Mouse (Mus musculus): ENCODE measurements around the gene Ablim1.

Gene Ablim1

GRCm38 (mm10) chr19:57001926-57002325, 312.8 kb downstream of the Ablim1 start:
- DNase-seq = no peak

DNA sequence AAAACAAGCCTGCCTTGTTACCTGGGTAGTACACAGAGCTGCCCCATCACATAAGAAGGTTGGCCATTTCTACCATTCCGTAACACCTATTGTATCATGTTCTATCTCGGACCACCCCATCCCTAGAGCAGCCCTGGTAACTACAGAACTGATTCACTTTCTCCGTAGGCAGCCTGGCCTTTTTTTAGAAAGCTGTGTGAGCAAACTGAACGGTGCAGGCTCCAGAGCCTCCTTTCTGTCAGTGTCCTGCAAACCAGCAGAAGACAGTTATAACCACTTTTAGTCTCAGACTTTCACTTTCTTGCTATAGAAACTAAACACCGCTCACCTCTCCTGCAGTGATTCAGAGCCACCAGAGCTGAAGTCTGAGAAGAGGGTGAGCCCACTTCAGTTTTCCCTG, 314.1 kb downstream of the Ablim1 start:
- DNase-seq = no peak

DNA sequence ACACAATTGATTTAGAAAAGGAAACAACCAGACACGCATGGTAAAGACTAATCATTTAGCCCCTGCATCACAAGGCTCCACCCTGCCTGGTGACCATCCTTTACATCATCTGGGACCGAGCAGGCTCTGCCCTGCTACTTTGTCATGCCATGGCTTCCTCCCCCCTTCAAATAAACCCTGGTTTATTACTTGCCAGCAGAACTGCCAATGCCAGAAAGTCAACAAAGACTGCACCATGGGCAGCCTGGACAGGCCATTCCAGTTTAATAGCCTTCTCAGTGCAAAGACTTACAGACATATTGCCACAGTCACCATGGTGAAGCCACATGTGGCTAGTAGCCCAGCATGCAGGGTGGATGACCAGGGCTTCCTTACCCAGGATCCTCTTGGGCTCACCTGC, 314.9 kb downstream of the Ablim1 start:
- no peak for DNase-seq

- no peak for DNase-seq
Observed at GRCm38 (mm10) chr19:56998910-56999309, 315.8 kb downstream of the Ablim1 start.

GRCm38 (mm10) chr19:56998331-56998730, 316.4 kb downstream of the Ablim1 start:
- peak; percentile 84 for DNase-seq

- DNase-seq = peak; percentile 76
Observed at GRCm38 (mm10) chr19:56997164-56997599, 317.5 kb downstream of the Ablim1 start.

DNA sequence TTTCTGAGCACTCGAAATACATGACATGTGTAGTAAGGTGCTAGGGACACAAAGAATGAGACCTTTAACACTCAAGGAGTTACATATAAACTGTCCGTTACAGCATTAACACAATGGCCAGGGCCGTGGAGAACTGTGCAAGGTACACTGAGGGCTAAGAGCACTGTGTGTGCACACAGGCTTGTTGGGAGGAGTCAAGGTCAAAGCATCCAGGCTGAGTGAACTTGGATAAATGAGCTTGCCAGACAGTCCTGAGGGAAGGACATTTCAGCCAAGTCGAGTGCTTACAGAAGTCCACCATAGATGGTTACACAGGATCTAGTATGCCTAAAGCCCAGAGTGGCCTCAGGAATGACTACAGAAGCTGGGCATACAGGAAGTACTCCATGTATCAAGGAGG, 319.3 kb downstream of the Ablim1 start:
- DNase-seq = peak; percentile 83

DNA sequence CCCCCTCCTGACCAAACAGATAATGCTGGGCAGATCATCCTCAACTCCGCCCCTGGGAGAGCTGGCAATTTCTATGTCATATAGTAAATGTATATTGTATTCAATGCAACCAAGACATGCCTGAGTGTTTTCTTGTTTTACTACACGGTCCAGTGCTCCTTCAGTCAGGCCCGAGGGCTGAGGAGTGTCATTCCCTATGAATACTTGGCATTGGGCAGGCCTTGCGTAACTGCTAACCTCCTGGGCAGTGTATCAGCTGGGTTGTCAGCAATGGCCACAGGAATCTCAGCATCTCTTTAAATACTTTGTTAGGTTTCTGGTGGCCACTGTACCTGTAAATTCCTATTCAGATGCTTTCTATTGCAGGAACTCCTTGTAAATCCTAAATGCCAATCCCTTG, 320.1 kb downstream of the Ablim1 start:
- peak; percentile 83 for DNase-seq

- no peak for DNase-seq
Observed at GRCm38 (mm10) chr19:56993763-56994162, 321.0 kb downstream of the Ablim1 start.

DNA sequence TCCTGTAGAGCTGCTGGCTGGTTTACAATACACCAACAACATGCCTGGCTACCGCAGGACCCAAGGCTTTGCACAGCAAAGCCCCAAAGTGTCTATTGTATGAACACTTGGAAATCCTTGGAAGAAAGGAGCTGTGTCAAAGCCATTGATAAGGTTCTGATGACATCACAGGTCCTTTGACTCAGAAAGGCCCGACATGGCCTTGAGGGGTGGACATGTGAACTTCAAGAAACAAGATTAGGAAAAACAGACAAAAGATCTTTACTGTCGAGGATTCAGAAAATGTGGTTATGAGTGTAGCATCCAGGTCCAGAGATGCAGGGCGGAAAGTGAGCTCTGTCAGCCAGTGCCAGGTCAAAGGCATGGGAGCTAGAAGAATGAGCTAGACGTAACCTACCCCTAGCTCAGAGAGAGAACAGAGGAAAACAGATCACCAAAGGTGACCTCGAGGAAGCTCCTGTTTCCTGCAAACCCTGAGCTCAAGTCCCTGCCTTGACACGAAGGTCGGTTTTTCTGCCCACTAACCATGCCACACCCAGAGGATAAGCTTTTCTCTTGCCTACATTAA, 321.7 kb downstream of the Ablim1 start:
- DNase-seq = no peak

DNA sequence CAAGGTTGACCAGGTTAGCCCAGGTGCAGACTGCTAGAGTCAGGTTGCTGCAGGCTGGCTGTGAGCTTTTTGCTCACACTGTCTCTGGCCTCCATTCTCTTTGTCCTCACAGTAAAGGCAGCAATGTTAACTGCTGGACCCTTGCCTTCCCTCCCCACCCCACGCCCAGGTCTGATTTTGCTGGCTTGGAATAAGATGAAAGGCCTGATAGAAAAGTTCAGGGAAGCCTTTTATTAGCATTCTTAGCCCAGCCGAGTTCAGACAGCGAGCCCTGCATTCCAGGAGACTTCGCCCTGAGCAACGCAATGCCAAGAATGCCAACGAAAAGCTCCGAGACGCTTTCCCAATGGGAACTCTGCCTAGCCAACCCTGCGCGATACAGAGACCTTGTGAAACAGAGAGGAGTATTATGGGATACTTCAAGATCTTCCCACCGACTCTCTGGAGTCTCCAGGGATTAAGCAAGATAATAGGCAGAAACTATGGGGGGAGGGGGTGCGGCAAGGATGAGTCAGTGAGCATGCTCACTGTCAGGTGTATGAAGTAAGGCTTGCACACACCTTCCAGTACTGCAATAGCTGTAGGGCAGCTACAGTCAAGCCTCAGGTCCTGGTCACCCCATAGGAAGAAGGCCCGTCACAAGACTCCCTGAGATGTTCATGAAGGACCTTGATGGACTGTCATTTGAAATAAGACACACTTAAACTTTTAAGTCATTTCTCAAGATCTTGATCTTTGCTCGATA, 324.2 kb downstream of the Ablim1 start:
- DNase-seq = peak; percentile 74

DNA sequence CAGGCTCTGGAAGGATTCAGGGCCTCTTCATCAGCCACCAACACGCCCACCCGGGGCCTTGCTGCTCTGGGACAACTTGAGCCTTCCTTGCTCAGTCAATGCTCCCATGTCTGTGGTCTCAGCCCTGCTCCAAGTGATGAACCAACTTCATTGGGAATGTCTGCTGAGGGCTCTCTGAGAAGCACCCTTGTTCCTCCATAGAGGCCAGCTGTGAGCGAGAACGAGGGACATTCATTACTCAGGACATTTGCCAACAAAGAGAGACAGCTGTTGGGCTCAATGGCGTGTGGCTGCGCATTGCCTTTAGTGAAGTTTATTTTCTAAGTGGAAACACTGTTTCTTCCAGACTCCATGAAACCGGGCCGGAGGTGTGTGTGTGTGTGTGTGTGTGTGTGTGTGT, 325.5 kb downstream of the Ablim1 start:
- no peak for DNase-seq

DNA sequence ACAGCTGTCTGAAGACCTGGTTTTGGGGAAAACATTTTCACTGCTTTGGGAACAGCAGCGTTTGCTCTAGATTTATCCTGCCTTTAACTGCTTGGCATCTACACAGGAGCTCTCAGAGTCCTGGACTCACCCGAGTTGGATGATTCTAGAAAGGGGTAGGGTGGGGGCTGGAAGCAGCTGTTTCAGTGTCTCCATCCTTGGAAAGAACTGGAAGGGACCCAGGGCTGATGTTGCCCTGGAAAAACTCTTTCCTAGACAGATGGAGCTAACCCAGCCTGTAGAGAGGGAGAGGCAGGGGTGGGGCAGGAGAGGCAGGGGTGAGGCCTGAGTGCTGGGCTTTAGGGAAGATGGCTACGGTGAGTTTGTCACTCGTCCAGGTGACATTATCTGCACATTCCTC, 330.5 kb downstream of the Ablim1 start:
- no peak for DNase-seq

- DNase-seq = no peak
Observed at GRCm38 (mm10) chr19:56983757-56984156, 331.0 kb downstream of the Ablim1 start.

Measured in kidney, adult 9 months (tissue).